Mouse (Mus musculus) embryonic facial prominence, embryonic 12.5 days (tissue): ENCODE data around the gene Ifitm3. TPM values are rescaled to one million over a fixed set of nuclear protein-coding genes. Genes with fewer than 3 reads are reported as not detected.
A peak's percentile ranks its signal among the peaks of the same experiment; 100 is the strongest.
"Not testable (repeated sequence)": the region's sequence is repeated elsewhere in the genome, so short reads cannot be mapped to it uniquely, and the experiment has no call there.

ENCODE experiments used
- ATAC-seq: fragments of 200-750 bp; cut with Nextera tagmentation; 2 replicates; pipeline ENCODE4 v1.8.0; 2017; ENCODE audit not compliant: insufficient number of reproducible peaks, insufficient read depth, low FRiP score, low TSS enrichment
- H3K27ac ChIP-seq: fragments of 300-500 bp; sonication (generic); 2 replicates; pipeline ENCODE4 v1.5.1; 2016; ENCODE audit warnings: mild to moderate bottlenecking
- H3K27me3 ChIP-seq: fragments of 300-500 bp; sonication (generic); 2 replicates; pipeline ENCODE4 v1.6.1; 2016; ENCODE audit warnings: mild to moderate bottlenecking, moderate library complexity
- H3K36me3 ChIP-seq: fragments of 300-500 bp; sonication (generic); 2 replicates; pipeline ENCODE4 v1.6.1; 2016; ENCODE audit warnings: mild to moderate bottlenecking
- H3K4me1 ChIP-seq: fragments of 300-500 bp; sonication (generic); 2 replicates; pipeline ENCODE4 v1.6.1; 2016
- H3K4me2 ChIP-seq: fragments of 300-500 bp; sonication (generic); replicated peaks from 2 replicates; pipeline ENCODE4 v1.6.1; 2016; ENCODE audit warnings: mild to moderate bottlenecking, moderate library complexity
- H3K4me3 ChIP-seq: fragments of 300-500 bp; sonication (generic); 2 replicates; pipeline ENCODE4 v1.5.1; 2016; ENCODE audit warnings: mild to moderate bottlenecking
- H3K9ac ChIP-seq: fragments of 300-500 bp; sonication (generic); 2 replicates; pipeline ENCODE4 v1.6.1; 2016; ENCODE audit warnings: mild to moderate bottlenecking, moderate library complexity
- H3K9me3 ChIP-seq: fragments of 300-500 bp; sonication (generic); 2 replicates; pipeline ENCODE4 v1.6.1; 2016; ENCODE audit warnings: mild to moderate bottlenecking, moderate library complexity
- WGBS: fragments of 180-500 bp; shearing (Covaris S2); methylation state at CpG from one replicate; pipeline ENCODE4 v1.1.7; 2016; 5-methylcytosine and 5-hydroxymethylcytosine counted together
- polyA plus RNA-seq: library from polyadenylated mRNA; unstranded; fragments of >200 nt; fragmentation: Nextera tagmentation; extraction: Ambion mirVana; gene quantifications from 2 replicates; pipeline ENCODE4 v1.2.1, GENCODE M21; 2016

Ifitm3 gene
- polyA plus RNA-seq, 1 experiment from 2014 or later = 48.0 TPM

DNA sequence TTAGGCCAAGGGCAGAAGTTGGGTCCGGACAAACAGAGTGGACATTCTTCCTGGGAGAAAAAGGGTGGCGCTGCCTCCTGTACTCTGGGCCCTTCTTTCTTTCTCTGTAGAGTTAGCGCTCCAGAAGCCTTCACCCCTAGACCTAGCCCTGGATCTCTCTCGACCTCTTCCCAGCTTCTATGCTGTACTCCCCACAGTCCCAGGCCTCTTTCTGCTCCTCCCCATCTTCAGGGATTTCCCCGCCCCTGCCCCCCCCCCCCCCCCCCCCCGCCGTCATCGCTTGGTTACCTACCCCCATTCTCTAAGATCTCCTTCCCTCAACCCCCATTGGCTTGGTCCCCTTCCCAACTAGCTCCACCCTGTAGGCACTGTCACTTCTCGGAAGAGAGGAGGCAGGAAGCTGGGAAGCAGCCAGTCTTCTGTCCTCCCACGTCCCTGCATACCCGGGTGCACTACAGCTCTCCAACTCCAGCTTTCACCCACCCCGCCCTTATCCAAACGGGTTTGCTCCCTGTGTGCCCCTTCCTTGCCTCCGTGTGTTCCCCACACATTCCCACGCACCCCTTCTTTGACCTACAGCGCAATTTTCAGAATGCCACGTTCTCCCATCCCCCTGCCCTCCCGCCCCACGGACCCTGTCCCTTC is 37.1 kb upstream of the Ifitm3 start:
- H3K4me3 ChIP-seq = peak overlapping the region; percentile 30
- H3K9me3 ChIP-seq = no peaks in the 10 kb centered on the region
- ATAC-seq = peak; percentile 77
- H3K4me1 ChIP-seq = peaks cover 17% of the 10 kb centered on the region; the same call in 1 of the 2 replicates
- H3K9ac ChIP-seq = peak overlapping the region; percentile 35
- H3K36me3 ChIP-seq = no peaks in the 10 kb centered on the region
- H3K27me3 ChIP-seq = no peaks in the 10 kb centered on the region
- 6% methylated on average over 15 of the region's 19 CpGs for WGBS
- H3K4me2 ChIP-seq = peak overlapping the region; percentile 67
- H3K27ac ChIP-seq = peak overlapping the region; percentile 69

DNA sequence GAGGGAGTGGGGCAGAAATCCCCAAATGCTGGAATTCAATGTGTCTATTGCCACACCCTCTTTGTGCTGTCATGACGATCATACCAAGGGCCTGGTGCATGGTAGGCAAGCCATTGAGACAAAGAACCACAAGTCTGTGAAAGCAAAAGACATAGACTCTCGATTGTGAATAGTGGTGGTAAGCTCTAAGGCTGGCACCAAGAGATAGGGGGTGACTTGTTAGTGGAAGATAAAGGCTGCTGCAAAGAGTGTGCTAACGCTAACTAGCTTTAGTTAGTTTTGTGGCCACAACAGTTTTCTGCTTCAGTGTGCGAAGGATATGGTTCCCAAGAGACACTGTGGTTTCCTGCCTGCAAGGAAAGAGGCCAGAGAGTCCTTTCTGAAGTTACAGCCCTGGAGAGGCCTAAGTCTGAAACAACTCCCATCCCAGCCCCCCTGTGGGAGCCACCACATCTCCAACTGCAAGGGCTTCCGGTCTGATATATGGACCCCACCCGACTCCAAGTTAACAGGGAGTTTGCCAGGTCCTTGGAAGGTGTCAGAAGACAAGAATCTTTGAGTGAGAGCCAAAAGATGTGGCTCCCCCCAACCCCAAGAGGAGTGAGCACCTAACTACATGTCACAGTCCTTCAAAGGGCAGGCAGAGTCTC is 36.5 kb upstream of the Ifitm3 start:
- Histone ChIP-seq H3K36me3 (no peaks in the 10 kb centered on the region), H3K27me3 (no peaks in the 10 kb centered on the region), H3K4me3 (no peak overlapping the region), H3K4me2 (peak overlapping the region; percentile 67), H3K27ac (peak overlapping the region; percentile 58; the same call in 1 of the 2 replicates), H3K9ac (no peak overlapping the region), H3K9me3 (no peaks in the 10 kb centered on the region), H3K4me1 (peaks cover 17% of the 10 kb centered on the region; the same call in 1 of the 2 replicates)
- 69% methylated on average over 6 of the region's 6 CpGs for WGBS
- 0 out of 2 replicates have a peak, but pooled peaks have one; percentile 1 for ATAC-seq

DNA sequence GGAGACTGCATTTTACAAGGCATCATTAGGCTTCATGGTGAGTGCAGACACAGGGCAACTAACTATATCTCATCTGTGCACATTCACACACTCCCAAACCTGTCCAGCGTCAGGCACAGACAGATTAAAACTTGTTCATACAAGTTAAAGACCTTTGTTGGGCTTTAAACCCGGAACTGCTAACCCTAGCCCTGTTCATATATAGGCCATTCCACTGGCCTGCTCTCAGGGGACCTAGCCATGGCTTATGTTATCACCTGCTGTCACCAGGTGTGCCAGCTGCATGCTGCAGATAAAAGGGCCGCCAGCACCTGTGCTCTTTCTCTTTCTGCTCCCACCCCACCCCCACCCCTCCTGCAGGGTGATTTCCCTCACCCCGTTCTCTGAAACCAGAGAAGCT is 32.0 kb upstream of the Ifitm3 start:
- Histone ChIP-seq H3K9me3 (no peaks in the 10 kb centered on the region), H3K27me3 (no peaks in the 10 kb centered on the region), H3K4me1 (peaks cover 11% of the 10 kb centered on the region), H3K4me3 (no peak overlapping the region), H3K36me3 (no peaks in the 10 kb centered on the region), H3K27ac (0 out of 2 replicates have a peak overlapping the region, but pooled peaks have one; percentile 57), H3K4me2 (no peak overlapping the region), H3K9ac (peak overlapping the region; percentile 24; the same call in 1 of the 2 replicates)
- ATAC-seq = no peak
- 41% methylated on average over 4 of the region's 4 CpGs for WGBS

DNA sequence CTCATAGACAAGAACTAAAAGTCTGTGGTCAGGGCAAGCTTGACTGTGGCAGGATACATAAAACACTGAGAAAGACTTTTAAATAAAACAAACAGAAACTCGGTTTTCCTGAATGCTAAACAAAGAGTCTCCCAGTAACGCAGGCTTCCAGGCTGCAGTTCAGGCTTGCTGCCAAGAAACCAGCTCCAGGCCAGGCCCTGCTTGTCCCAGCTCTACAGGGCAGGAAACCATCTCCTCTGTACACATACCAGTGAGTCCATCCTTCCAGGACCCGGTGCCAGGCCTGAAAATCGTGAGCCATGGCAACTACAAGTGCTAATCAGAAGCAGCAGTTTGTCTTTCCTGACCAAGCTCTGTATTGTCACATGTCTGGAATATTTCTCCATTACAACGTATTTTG is 31.1 kb upstream of the Ifitm3 start:
- Histone ChIP-seq H3K9ac (no peak overlapping the region), H3K4me2 (no peak overlapping the region), H3K27me3 (no peaks in the 10 kb centered on the region), H3K4me3 (no peak overlapping the region), H3K27ac (peak overlapping the region; percentile 66), H3K9me3 (no peaks in the 10 kb centered on the region), H3K4me1 (peaks cover 3% of the 10 kb centered on the region; the same call in 1 of the 2 replicates), H3K36me3 (no peaks in the 10 kb centered on the region)
- WGBS = 11% methylated on average over 5 of the region's 5 CpGs
- no peak for ATAC-seq

DNA sequence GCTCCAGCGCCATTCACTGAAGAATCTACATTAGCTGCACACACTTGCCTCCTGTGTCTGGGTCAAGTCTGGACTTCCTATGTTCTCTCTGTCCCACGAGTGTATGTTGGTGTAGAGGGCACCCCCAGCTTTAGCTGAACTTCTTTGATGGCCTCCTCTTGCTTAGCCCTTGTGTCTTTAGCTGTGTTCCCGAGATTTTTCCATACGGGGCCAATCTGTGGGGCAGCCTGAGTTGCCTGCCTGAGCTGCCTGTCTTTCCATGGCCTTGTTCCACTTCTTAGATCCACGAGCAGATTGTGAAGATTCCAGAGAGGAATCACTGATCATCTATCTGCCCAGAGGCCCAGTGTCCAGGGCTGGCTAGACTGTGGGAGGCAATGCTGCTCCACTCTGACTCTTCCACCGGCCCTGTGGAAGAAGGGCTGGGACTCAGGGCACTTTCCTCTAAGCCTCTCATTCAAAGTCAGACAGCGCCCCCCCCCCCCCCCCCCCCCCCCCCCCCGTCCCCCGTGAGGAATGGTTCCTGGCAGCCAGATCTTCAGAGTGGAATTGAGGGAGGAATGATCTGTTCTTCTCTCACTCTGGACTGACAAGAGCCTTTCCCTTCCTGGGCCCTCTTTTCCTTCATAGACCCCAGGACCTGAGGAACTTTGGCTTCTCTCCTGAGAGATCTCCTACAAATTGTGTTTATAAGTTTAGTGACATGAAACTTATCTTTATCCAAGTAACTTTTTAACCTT is 30.5 kb upstream of the Ifitm3 start:
- Histone ChIP-seq H3K4me1 (peaks cover 3% of the 10 kb centered on the region; the same call in 1 of the 2 replicates), H3K4me3 (no peak overlapping the region), H3K4me2 (peak overlapping the region; percentile 32), H3K36me3 (no peaks in the 10 kb centered on the region), H3K27ac (peak overlapping the region; percentile 66), H3K27me3 (no peaks in the 10 kb centered on the region), H3K9ac (no peak overlapping the region; the same call in 1 of the 2 replicates), H3K9me3 (no peaks in the 10 kb centered on the region)
- ATAC-seq = no peak
- 38% methylated on average over 6 of the region's 9 CpGs for WGBS

DNA sequence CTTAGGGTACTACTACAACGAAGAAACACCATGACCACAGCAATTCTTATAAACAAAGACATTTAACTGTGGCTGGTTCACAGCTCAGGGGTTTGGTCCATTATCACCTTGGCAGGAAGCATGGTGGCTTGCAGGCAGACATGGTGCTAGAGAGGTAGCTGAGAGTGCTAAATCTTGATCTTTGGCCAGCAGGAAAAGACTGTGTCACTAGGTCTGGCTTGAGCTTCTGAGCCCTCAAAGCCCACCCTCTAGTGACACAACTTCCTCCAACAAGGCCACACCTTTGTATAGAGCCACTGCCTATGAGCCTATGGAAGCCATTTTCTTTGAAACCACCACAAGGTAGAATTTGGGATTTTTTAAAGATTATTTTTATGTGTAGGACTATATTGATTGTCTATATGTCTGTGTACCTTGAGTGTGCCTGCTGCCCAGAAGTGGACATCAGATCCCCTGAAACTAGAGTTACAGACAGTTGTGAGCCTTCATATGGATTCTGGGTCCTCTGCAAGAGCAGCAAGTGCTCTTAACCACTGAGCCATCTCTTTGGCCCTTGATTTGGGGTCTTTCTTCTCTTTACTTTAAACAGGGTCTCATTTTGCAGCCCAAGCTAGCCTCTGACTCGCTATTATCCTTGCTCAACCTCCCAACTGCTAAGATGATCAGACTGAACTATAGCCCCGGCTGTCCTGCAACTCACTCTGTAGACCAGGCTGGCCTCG is 29.0 kb upstream of the Ifitm3 start:
- Histone ChIP-seq H3K36me3 (no peaks in the 10 kb centered on the region), H3K4me2 (no peak overlapping the region), H3K4me3 (no peak overlapping the region), H3K27me3 (no peaks in the 10 kb centered on the region), H3K9me3 (no peaks in the 10 kb centered on the region), H3K27ac (no peak overlapping the region), H3K4me1 (peaks cover 3% of the 10 kb centered on the region; the same call in 1 of the 2 replicates), H3K9ac (no peak overlapping the region)
- 94% methylated on average over 4 of the region's 4 CpGs for WGBS
- ATAC-seq = no peak

DNA sequence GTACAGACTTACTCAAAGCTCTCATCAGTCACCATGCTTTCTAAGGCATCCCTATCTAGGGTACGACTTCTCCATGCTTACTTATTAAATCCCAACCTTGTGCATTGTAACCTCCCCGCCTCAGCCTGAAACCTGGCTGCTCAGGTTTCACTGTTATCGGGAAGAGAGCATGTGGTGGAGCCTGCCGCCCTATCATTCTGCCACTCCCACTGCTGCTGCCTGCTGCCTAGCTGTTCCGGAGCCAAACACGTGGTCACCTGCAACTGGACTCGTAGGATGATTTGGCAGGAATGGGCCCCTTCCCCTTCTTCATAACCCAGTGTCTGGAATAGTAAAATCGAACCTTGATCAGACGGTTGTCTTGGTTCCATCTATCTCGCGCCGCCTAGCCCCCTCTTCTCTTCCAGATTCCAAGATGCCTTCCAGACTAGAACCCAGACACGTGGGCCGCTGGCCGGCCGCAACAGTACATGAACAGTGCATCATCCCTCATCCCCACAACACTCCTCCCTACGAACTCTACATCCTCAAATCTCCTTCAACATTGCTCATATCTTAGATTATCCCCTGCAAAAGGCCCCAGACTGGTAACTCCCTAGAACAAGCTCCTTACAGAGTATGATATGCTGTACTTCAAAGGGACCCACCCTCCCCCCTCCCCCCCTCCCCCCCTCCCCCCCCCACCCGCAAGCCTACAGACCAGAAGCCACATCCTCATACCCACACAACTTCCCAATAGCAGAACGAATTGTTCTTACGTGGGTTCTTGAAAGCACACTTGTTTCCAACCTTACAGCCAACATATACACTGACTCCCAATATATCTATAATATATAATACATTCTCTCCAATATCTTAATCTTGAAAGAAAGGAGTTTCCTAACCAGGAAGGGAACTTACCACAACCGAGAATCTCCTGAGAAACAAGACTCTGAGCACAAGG is 27.8 kb upstream of the Ifitm3 start:
- ATAC-seq = no peak
- H3K27ac ChIP-seq = no peak overlapping the region
- H3K9ac ChIP-seq = no peak overlapping the region
- WGBS = 73% methylated on average over 20 of the region's 21 CpGs
- no peaks in the 10 kb centered on the region for H3K36me3 ChIP-seq
- no peaks in the 10 kb centered on the region for H3K27me3 ChIP-seq
- no peak overlapping the region for H3K4me2 ChIP-seq
- peaks cover 3% of the 10 kb centered on the region; the same call in 1 of the 2 replicates for H3K4me1 ChIP-seq
- no peaks in the 10 kb centered on the region for H3K9me3 ChIP-seq
- no peak overlapping the region for H3K4me3 ChIP-seq

DNA sequence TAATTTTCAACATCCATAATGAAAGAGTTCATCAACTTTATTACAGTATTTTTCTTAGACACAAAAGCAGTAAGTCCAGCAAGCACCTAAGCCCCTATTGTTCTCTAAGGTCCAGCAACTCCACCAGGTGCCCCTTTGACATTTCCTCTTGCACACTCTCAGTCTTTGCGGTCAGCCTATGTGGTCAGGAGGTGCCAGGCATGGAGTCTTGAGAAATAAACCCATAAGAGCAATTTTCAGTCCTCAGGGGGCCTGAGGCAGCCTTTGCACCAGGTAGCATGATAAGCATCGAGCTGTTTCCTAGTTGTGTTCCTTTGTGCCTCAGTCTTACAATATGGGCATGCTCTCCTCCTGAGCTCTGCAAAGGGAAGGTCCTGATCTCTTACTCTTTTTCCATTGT is 26.1 kb upstream of the Ifitm3 start:
- WGBS = 67% methylated on average over 1 of the region's 2 CpGs
- H3K27me3 ChIP-seq, H3K27ac ChIP-seq, H3K9ac ChIP-seq, H3K4me2 ChIP-seq, ATAC-seq, H3K9me3 ChIP-seq, H3K4me1 ChIP-seq, H3K4me3 ChIP-seq, H3K36me3 ChIP-seq: not testable (repeated sequence)

DNA sequence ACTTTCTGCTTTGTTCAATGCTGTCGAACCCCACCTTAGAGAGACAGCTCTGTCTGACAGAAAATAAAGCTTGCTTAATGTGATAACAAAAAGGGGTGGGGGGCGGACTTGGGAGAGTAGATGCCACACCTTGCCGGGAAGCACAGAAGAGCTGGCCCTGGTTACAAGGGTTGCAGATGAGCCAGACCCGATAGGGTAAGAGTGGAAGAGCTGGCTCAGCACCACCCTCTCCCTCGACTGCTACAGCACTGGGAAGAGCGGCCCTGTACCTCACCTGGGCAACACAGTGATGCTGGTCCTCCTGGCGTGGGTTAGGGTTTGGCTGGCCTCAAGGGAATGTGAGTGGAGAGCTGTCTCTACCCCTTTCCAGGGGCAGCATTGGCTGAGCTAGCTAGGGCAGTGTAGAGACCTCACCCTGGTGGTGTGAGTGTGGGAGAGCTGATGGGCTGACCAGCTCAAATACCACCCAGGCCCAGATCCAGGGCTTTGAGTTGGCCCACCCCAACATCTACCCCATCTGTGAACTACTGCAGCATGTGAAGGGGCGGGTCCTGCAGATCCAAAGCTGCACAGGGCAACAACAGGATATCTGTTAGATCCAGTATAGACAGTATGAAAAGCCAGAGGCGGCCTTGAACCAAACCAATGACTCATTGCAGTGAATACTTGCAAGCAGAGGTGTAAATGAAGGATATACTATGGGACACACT is 22.0 kb upstream of the Ifitm3 start:
- Histone ChIP-seq H3K4me3 (no peak overlapping the region), H3K27ac (no peak overlapping the region), H3K27me3 (no peaks in the 10 kb centered on the region), H3K4me2 (no peak overlapping the region), H3K9me3 (no peaks in the 10 kb centered on the region), H3K9ac (no peak overlapping the region), H3K36me3 (no peaks in the 10 kb centered on the region), H3K4me1 (no peaks in the 10 kb centered on the region)
- ATAC-seq = 0 out of 2 replicates have a peak, but pooled peaks have one; percentile 60
- WGBS = 78% methylated on average over 9 of the region's 9 CpGs

DNA sequence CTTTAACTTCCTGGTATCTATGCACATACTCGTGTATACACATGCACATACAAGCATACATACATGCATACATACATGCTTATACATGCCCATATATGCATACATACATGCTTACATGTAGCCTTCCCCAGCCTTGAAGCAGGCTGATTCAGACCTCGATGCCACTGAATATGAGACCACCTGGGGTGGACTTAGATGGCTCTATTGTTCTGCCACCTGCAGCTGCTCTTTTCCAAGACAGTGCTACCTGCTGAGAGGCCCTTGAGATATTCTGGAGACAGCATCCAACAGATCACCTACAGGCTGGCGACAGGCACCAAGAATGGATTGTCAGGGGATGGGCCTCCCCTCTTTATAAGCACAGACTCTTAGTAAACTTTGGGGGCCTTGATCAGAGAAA is 19.8 kb upstream of the Ifitm3 start:
- H3K4me2 ChIP-seq = no peak overlapping the region
- no peak overlapping the region for H3K4me3 ChIP-seq
- no peak overlapping the region for H3K27ac ChIP-seq
- H3K27me3 ChIP-seq = no peaks in the 10 kb centered on the region
- 48% methylated on average over 3 of the region's 3 CpGs for WGBS
- 0 out of 2 replicates have a peak, but pooled peaks cover 2% of the 10 kb centered on the region for H3K4me1 ChIP-seq
- no peak overlapping the region for H3K9ac ChIP-seq
- H3K36me3 ChIP-seq = no peaks in the 10 kb centered on the region
- no peaks in the 10 kb centered on the region for H3K9me3 ChIP-seq
- ATAC-seq = no peak
